Mouse (Mus musculus): ENCODE results near the gene Nkx6-2.

Nkx6-2 gene

DNA sequence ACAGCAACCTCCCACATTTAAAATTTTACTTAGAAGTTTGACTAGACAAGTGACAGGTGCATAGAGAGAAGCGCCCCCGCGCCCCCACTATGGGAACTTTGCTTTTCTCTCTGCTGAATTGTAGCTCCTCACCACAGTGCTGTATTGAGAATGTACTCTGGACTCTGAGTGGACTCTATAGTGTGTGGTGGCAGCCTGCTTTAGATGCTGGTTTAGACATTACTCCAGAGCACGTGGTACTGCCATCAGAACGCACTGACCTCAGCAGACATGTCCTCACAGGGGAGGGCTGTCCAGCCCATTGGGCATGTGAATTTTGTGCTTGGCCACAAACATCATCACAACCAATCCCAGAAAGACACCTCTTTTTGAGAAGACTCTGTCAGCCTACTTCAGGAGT is 11.8 kb downstream of the Nkx6-2 start:
- DNase-seq (ENCODE audit: low spot score in 2 of 2): no peak

GRCm38 (mm10) chr7:139566533-139566932 is 16.1 kb downstream of the Nkx6-2 start:
- no peak for DNase-seq (ENCODE audit: low spot score in 2 of 2)

DNA sequence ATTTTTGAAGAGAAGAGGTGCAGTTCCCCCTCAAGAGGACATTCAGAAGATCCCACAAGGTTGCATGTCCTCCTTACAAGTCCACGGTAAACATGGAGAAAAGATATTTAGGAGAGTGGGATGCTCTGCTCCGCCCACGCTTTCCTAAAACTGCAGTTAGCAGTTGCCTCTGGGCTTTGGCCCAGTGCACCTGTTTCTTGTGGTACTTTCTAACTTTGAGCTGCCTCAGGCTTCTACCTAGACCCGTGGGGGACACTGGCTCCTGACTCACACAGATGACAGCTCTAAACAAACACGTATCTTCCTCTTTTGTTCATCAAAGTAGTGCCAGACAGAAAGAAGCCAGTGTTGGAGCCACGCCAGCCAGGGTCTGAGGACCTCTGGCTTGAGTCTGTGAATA is 16.6 kb downstream of the Nkx6-2 start:
- DNase-seq (ENCODE audit: low spot score in 2 of 2): no peak

DNA sequence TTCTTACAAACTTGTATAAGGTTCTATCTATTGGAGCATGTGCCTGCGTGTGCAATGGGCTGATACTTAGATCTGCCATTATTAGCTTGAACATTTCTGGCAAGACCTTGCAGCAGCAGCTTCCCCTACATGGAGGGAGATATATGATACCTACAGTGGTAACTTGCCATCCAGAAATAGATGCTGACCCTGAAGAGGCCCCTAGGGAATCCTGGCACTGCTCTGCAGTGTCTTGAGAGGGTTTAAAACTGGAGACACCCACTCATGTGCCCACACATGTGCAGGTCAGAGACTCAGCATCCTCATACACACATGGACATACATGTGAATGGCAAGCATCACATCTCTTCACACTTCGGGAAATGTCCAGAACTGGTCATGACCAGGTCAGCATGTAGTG is 18.4 kb downstream of the Nkx6-2 start:
- no peak for DNase-seq (ENCODE audit: low spot score in 2 of 2)

DNA sequence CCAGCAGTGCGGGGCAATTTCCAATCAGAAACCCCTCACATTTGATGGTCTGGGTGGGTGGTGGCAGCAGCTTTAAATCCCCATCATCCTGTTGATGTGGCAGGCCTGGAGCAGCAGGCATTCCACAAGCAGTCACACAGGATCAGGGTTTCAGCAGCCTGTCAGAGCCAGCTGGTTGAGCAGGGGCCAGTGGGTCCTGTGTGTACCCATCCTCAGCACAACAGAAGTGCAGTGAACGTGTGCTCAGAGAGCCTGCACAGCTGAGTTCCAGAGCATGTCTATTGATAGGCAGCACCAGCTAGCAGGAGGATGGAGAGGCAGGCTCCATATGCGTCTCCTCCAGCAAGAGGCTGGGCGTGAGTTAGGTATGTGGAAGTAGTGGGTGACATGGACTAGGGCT is 19.2 kb downstream of the Nkx6-2 start:
- no peak for DNase-seq (ENCODE audit: low spot score in 2 of 2)

DNA sequence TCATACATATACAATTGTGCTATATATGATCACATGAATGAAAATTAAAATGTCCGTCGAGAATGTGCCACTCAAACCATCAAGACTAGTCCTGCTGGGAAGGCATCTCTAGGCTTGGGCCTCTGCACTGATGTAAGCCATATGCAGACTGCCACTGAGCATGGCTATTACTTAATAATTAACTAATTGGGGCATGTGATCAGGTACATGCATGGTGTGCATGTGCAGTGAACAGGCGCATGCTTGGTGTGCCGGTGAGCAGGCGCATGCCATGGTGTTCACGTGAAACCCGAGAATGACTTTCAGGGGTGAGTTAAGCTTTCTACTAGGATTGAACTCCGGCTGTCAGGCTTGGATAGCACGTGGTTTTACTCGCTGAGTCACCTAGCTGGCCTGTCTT is 22.9 kb downstream of the Nkx6-2 start:
- DNase-seq (ENCODE audit: low spot score in 2 of 2): no peak

- no peak for DNase-seq (ENCODE audit: low spot score in 2 of 2)
These were observed 25.7 kb downstream of the Nkx6-2 start for GRCm38 (mm10) chr7:139556746-139557526.

- no peak for DNase-seq (ENCODE audit: low spot score in 2 of 2)
These were observed 26.3 kb downstream of the Nkx6-2 start for GRCm38 (mm10) chr7:139556331-139556730.

DNA sequence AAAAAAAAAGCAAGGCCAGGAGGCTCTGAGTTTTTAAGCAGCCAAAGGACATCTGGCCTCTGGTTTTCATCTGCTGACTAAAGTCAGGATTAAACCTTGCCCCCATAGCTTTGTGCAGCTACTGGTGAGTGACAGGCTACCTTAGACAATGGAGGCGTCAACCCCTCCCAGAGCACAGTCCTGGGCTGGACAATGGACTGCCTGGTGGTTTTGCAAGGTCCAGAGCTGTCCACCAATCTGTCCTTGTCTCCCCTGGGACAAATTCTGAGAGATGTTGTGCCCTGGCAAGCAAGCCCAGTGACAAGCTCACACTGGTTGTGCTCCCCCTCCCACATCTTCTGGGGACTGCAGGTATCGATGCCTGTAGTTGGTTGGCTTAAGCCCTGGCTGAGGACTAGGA is 31.1 kb downstream of the Nkx6-2 start:
- no peak for DNase-seq (ENCODE audit: low spot score in 2 of 2)

DNA sequence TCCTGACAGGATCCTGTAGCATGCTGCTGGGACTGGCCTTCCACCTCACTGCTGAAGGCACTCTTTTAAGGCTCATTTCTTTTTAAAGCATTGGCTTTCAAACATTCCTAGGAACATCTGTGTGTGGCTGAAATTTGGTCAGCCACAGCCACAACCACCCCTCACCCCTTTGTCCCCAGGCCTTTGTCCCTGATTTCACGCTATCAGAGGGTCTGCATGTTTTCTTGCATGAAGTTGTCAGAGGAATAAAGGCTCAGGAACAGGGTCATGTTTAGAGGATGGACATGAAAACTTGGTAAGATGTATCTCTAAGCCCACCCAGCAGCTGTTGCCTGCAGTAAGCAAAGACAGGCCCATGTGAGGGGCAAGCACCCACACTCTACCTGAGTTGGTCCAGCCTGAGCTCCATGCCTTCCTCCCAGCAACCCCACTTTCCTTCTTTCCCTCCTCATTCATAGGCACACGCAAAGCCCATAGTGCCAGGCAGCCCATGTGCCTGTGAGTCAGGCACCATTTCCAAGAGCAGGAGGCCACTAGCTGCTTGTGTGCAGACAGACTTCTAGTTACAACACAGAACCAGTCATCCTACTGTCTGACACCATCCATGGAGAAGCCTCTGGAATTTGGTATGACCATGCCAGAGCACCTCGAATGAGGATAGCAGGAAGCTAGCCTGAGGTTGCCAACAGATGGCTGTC is 32.4 kb downstream of the Nkx6-2 start:
- DNase-seq (ENCODE audit: low spot score in 2 of 2): no peak

GRCm38 (mm10) chr7:139547325-139547724 is 35.3 kb downstream of the Nkx6-2 start:
- DNase-seq (ENCODE audit: low spot score in 2 of 2): no peak

GRCm38 (mm10) chr7:139544706-139545625 is 37.6 kb downstream of the Nkx6-2 start:
- peak; percentile 57 to 70 for DNase-seq (ENCODE audit: low spot score in 2 of 2)

- DNase-seq (ENCODE audit: low spot score in 2 of 2): no peak
These were observed 41.2 kb downstream of the Nkx6-2 start for GRCm38 (mm10) chr7:139541422-139541821.

DNA sequence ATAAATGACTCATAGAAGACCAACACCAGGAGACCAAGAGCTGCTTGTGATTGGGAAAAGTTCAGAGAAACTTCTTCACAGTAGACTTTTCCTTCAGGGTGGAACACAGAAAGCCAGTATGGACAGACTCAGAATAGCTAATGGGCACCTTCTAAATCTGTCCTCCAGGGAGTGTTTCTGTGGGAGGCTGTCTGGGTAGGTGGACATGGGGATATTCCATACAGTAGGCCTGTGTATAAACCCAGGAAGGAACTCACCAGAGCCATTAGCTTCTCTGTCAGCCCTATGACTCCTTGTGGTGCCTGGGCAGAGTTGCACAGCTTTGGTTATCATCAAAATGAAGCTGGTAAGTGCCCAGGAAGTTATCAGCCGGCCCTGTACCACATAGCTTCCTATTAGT is 42.0 kb downstream of the Nkx6-2 start:
- no peak for DNase-seq (ENCODE audit: low spot score in 2 of 2)

DNA sequence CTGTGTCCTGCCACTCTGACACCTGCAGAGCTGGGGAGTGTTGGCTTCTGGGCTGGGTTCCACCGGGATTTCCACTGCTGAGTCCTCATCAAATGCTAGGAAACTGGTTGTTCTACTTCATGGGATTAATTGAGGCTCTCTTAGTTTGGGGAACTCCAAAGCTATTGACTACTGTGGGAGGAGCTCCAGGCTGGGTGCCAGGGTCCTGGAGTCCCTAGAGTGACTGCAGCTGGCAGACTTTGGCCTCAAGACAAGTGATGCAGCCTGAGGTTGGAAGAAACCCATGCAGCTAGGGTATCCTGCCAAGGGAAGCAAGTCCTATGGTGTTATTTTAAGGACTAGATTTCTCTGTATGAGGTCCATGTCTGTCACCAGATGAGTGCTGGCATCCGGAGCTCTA is 44.1 kb downstream of the Nkx6-2 start:
- DNase-seq (ENCODE audit: low spot score in 2 of 2): peak; percentile 78

DNA sequence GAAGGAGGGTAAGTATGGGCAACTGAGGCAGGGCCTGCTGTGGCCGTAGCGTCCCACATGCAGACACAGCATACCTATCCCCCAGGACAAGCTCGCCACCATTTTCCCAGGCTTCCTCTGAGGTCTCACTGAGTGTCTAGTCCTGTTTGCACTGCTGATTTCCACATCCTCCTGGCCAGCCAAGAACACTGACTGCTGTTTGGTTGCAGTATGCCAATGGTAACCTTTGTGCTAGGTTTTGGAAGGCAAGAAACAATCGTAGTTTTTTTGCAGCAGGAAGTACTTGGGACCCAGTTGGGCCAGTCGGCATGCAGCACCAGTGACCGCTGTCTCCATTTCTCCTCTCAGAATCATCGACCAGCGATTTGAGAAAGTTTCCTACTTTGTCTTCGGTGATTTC is 44.8 kb downstream of the Nkx6-2 start:
- no peak for DNase-seq (ENCODE audit: low spot score in 2 of 2)

GRCm38 (mm10) chr7:139536831-139537230 is 45.8 kb downstream of the Nkx6-2 start:
- DNase-seq (ENCODE audit: low spot score in 2 of 2): no peak

- peak in 1 of 2 experiments; percentile 35 for DNase-seq (ENCODE audit: low spot score in 2 of 2)
These were observed 46.3 kb downstream of the Nkx6-2 start for GRCm38 (mm10) chr7:139536331-139536730.

DNA sequence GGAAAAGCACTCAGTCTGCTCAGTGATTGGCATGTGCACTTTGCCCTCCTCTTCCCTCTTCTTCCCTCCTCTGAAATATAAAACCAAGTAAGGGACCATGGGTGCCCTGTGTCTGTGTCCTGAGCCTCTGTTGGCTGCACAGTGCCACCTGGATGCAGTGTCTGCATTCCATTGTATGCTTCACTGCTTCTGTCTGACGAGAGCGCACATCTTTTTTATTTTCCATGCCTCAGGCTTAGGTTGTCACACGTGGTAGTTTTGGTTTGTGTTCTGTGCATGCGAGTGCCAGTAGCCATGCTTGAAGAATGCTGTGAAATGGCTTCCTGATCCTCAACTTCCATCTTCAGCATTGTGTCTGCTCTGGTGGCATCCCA is 51.2 kb downstream of the Nkx6-2 start:
- no peak for DNase-seq (ENCODE audit: low spot score in 2 of 2)

DNA sequence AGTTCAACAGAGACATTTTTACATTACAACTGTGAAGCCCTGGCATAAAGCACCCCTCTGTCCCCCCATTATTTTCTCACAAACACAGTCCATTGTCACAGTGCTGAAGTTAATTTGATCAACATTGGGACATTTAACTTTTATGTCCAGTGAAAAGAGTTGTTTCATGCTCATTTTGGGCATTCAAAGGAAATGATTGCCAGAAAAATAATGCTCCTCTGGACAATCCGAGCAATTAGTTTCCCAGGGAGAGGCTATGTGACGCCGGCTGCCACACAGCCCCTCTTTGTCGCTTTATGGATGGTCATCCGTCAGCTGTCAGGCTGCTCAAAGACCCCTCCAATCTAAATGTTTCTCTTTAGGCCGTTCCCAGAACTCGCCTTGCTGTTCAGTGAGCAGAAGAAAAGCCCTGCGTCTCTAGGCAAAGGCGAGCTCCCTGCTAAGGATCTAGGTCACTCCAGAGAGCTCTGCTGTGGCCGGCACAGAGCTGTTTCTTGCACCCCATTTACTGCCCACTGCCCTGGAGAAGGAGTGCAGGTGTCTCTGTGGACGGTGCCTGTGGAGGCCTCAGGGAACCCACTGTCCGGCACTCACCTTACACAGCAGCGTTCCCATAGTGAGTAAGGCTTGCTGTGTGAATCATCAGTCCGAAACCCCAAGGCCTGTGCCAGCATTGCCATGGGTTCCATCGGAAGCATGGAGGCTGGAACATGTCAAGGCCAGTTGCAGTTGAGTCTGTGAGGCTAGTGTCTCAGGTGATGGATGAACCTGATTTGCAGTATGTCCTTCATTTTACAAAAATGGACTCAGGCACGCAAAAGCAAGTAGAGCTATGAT is 51.8 kb downstream of the Nkx6-2 start:
- peak; percentile 37 to 58 for DNase-seq (ENCODE audit: low spot score in 2 of 2)

Measured in right cerebral cortex, postnatal 10 days (tissue).